Mouse (Mus musculus) hindlimb bud, embryonic 11.5 days (tissue): ENCODE measurements at regions not wholly inside any gene's neighbourhood (a gene's known extent, or its start where the extent isn't known, plus 50 kb on each side); places are given as distances from the start of the nearest gene placed in this dataset.

Experiments
- DNase-seq: peaks from one replicate; pipeline ENCODE4 v3.0.0-alpha.2; 2012; ENCODE audit warnings: low read depth, low spot score; ENCODE audit errors: extremely low spot score

- DNase-seq = no peak
Observed at GRCm38 (mm10) chr11:19809359-19809758, 114.8 kb upstream of the Spred2 start.

- DNase-seq = no peak
Observed at GRCm38 (mm10) chr11:19811271-19811991, 112.7 kb upstream of the Spred2 start.

DNA sequence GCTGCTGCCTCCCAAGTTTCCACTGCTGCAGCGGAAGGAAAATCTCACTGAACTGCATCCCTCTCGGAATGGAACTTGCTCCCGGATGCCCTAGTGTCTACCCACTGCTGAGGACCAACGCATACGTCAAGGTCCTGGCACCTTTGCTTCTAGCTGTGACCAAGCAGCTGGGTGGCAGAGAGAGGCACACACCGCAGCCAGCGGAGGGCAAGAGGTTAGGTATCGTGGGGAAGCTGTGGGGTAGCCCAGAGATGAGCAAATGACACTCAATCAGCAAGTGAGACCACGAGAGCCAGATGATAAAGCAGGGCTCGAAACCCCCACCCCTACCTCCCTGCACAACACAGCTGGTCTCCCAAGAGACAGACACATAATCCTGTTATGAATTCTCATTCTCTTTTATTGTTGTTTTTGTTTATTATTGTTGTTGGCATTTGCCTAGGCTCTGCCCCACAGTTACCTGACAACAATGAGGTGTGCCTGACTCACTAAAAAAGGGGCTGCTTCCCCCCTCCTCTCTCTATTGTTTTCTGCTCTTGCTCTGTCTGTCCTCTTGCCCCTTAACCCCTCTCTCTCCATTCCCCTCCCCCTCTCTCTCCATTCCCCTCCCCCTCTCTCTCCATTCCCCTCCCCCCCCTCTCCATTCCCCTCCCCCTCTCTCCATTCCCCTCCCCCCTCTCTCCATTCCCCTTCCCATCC lies 112.0 kb upstream of the Spred2 start:
- DNase-seq = no peak

- no peak for DNase-seq
Observed at GRCm38 (mm10) chr11:19813549-19813948, 110.6 kb upstream of the Spred2 start.

DNA sequence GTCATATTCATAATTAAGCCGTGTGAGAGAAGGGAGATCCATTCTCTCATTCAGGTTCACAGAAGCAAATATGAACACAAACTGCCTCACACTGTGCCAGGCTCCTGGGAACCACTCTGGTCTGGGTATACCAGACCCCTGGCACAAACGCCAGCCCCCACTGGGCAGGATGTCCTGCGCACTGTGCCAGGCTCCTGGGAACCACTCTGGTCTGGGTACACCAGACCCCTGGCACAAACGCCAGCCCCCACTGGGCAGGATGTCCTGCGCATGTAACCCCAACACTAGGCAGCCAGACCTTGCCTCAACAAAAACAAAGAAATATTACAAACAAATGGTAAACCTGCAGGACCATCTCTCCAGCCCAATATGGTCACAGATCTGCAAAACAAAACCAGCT lies 101.2 kb upstream of the Spred2 start:
- no peak for DNase-seq

GRCm38 (mm10) chr11:19823461-19823895 lies 100.7 kb upstream of the Spred2 start:
- peak; percentile 77 for DNase-seq

DNA sequence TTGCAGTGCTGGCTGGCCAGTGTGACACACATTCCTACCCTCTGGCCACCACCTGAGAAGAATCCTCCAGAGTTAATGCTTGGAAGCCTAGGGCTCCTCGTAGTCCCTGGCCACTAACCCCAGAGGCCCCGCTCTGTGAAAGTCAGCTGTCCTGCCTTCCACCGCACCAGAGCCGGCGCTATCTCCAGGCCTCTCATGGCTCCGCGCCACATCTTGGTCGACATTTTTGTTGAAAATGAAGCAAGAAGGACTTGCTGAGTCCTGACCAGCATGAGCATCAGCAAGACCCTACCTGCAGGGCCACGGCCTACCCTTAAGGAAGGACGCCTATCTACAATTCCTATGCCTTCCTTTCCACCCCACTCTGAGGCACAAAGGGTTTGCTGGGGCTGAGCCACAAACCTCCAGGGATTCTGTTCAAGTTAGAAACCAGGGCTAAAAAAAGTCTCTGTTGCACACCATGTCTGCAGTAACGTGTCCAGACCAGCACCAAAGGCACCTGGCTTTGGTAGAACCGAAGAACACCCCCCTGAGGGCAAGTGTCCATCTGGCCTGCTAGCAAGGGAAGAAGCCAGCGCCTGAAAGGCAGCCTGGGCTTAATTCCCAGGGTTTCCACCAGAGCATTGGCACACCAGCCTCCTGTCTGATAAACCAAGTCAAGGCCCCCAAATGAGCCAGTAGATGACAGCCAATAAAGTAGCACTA lies 97.5 kb upstream of the Spred2 start:
- no peak for DNase-seq

- no peak for DNase-seq
Observed at GRCm38 (mm10) chr11:19827996-19828395, 96.2 kb upstream of the Spred2 start.

DNA sequence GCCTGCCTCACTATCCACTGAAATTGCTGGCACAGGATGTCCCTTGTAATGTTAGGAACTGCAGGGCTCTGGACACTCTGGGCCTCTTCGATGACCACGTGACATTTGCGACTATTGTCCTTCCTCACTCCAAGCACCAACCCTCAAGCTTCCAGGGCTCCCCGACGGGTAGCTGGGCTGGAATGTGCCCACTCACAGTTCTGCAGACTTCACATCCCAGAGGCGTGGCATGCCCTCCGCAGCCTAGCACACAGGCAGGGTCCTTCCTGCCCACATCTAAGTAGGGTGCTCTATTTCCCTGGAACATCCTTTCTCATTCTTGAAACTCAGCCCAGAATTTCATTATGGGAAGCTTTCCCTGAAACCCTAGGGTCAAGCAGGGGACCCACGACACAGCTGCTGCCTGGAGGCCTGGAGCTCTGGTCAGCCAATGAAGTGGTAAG lies 95.2 kb upstream of the Spred2 start:
- DNase-seq = no peak

DNA sequence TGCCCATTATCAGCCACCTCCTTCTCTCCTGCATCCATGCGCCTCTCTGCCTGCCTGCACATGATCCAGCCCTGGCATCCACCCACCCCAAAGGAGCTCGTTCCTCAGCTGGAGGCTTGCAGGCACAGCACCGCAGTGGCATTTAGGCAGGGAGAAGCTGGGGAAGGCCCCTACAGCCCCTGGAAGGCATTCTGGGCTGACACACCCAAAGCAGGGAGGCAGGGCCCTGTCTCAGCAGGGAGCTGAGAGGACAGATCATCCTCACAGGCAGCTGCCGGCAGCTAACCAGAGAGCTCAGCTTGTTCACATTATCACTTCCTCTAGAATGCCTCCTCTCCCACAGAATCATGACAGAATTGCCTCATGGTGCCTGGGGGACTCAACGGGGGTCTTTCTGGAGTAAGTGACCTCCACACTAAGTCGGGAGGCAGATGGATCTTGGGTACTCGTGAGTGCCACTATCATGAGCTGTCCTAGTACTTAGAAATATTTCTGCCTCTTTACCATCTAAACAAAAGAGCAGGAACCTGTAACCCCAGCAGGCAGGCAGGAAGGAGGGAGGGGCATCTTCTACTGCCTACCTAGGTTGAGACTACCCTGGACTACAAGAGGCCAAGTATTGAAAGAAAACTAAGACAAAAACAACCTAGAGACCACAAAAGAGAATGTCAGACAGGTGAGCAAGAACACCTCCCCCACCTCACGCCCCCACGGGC lies 94.5 kb upstream of the Spred2 start:
- DNase-seq = no peak

GRCm38 (mm10) chr11:19830280-19831062 lies 93.7 kb upstream of the Spred2 start:
- DNase-seq = peak; percentile 56

GRCm38 (mm10) chr11:19834561-19834960 lies 89.6 kb upstream of the Spred2 start:
- DNase-seq = no peak

DNA sequence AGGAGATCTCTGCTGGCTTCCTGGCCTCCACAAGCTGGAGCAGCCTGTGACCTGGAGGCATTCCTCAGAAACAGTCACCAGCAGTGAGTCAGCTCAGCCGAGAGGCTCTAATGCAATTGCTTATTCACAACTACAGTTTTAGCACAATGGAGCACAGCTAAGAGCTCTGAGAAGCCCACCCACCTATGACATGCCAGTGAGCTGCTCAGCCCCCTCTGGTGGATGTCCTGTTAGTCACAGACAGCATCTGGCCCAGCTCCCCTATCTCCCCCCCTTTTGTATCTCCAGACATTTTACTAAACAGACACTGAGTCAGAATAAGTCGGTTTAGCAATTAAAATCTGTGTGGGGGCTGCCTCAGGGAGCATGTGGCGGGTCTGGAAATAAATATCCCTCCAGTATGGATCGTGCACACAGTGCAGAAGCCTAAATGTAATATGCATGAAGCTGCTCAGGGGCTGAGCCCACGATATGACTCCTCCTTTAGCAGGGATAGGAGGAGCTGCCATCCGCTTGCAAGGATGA lies 88.9 kb upstream of the Spred2 start:
- DNase-seq = no peak

GRCm38 (mm10) chr11:19838932-19839331 lies 85.2 kb upstream of the Spred2 start:
- no peak for DNase-seq

- DNase-seq = no peak
Observed at GRCm38 (mm10) chr11:19843084-19843483, 81.1 kb upstream of the Spred2 start.

DNA sequence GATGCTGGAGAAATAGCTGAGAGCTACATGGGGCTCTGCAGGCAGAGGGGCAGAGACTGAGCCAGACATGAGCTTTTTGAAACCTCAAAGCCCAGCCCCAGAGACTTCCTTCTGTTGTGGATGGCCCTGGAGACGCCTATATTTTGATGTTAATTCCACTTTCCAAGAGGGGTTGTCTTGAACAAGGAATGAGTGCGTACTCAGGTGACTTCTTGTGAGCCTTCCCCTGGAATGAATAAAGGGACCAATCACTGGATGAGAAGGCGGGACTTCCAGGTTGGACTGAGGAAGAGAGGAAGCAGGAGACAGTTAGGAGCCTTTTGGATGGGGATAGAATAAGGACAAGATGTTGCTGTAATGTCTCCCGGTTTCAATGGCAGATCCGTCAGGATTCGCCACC lies 76.3 kb upstream of the Spred2 start:
- no peak for DNase-seq

GRCm38 (mm10) chr11:19848412-19848811 lies 75.8 kb upstream of the Spred2 start:
- DNase-seq = no peak

DNA sequence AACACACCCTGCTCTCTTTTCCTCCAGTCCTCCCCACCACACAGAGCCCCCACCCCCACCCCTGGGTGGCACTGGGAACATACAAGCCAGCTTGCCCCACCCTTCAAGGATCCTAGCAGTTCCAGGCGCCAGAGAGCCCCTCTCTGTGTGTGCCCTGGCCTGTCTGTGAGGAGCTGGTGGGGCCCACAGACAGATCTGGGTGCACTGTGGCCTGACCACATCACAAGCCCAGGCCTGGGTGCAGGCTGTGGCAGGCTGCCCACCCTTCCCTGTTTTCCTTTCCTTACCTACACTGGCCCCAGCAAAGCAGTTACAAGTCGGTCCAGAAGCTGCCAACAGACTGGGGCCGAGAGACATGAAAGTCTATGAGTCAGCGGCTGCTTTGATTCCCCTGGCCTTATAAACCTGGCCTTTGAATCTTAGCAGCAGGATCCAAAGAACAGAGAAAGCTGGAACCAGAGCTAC lies 74.8 kb upstream of the Spred2 start:
- DNase-seq = no peak

- no peak for DNase-seq
Observed at GRCm38 (mm10) chr11:19849844-19850420, 74.2 kb upstream of the Spred2 start.
